Mouse (Mus musculus) limb, embryonic 11.5 days (tissue): ENCODE results near the gene Rgs19. TPM values are rescaled to one million over a fixed set of nuclear protein-coding genes. Genes with fewer than 3 reads are reported as not detected.
A peak's percentile ranks its signal among the peaks of the same experiment; 100 is the strongest.

Source experiments
- ATAC-seq: fragments of 200-750 bp; cut with Nextera tagmentation; 2 replicates; pipeline ENCODE4 v1.8.0; 2017; ENCODE audit warnings: low read depth; ENCODE audit not compliant: insufficient number of reproducible peaks, low FRiP score, low TSS enrichment
- DNase-seq: peaks from one replicate; pipeline ENCODE4 v3.0.0-alpha.2; 2015; ENCODE audit warnings: low spot score
- H3K27ac ChIP-seq: fragments of 300-500 bp; sonication (generic); replicated peaks from 2 replicates; pipeline ENCODE4 v1.5.1; 2014; ENCODE audit warnings: low read depth, mild to moderate bottlenecking, low read length
- H3K27me3 ChIP-seq: fragments of 300-500 bp; sonication (generic); 2 replicates; pipeline ENCODE4 v1.6.1; 2014; ENCODE audit warnings: mild to moderate bottlenecking, low read length, mixed read lengths; ENCODE audit not compliant: control insufficient read depth, insufficient read depth
- H3K36me3 ChIP-seq: fragments of 300-500 bp; sonication (generic); 2 replicates; pipeline ENCODE4 v1.6.1; 2014; ENCODE audit warnings: mild to moderate bottlenecking, low read length, moderate library complexity, mixed read lengths; ENCODE audit not compliant: control insufficient read depth, insufficient read depth
- H3K4me1 ChIP-seq: fragments of 300-500 bp; sonication (generic); 2 replicates; pipeline ENCODE4 v1.6.1; 2014; ENCODE audit warnings: low read length, mixed read lengths; ENCODE audit not compliant: control insufficient read depth, insufficient read depth
- H3K4me2 ChIP-seq: fragments of 300-500 bp; sonication (generic); 2 replicates; pipeline ENCODE4 v1.6.1; 2014; ENCODE audit warnings: low read depth, mild to moderate bottlenecking, moderate library complexity; ENCODE audit not compliant: severe bottlenecking
- H3K4me3 ChIP-seq: fragments of 300-500 bp; sonication (generic); 2 replicates; pipeline ENCODE4 v1.5.1; 2014; ENCODE audit warnings: low read depth, low read length
- H3K9ac ChIP-seq: fragments of 300-500 bp; sonication (generic); 2 replicates; pipeline ENCODE4 v1.6.1; 2014; ENCODE audit warnings: mild to moderate bottlenecking, low read length
- H3K9me3 ChIP-seq: fragments of 300-500 bp; sonication (generic); 2 replicates; pipeline ENCODE4 v1.6.1; 2016; ENCODE audit warnings: low read length; ENCODE audit not compliant: control insufficient read depth
- WGBS: fragments of 180-500 bp; shearing (Covaris S2); extraction: QIAGEN DNeasy Blood & Tissue Kit; methylation state at CpG from one replicate; pipeline ENCODE4 v1.1.7; 2014; 5-methylcytosine and 5-hydroxymethylcytosine counted together
- polyA plus RNA-seq: library from polyadenylated mRNA; unstranded; fragments of >200 nt; fragmentation: Nextera tagmentation; extraction: Ambion mirVana; gene quantifications from 2 replicates; pipeline ENCODE4 v1.2.1, GENCODE M21; 2014

The Rgs19 gene
- polyA plus RNA-seq, 1 experiment from 2014 or later = 92.5 TPM

DNA sequence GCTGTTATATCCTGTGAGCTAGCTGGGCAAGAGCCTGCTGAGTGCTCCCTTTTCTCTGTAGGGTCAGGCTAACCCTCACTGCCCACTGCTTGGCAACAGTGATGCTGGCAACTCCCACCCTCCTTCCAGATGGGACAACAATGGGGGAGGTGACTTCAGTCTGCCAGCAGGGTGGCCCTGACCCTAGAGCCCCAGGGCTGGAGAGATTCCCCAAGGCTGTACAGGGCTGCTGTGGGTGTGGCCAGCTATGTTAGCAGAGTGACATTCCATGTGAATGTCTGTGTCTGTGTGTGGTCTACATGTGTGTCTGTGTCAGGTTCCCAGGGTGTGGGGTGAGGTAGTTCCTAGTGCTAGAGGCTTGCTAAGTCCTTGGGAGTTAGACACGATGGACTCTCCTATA is 20.3 kb downstream of the Rgs19 start:
- no peak overlapping the region for H3K9ac ChIP-seq
- H3K9me3 ChIP-seq = no peaks in the 10 kb centered on the region
- H3K4me3 ChIP-seq = no peak overlapping the region
- WGBS = 80% methylated on average over 1 of the region's 1 CpGs
- peaks cover 46% of the 10 kb centered on the region for H3K27me3 ChIP-seq
- peaks cover 28% of the 10 kb centered on the region for H3K4me1 ChIP-seq
- H3K27ac ChIP-seq = no peak overlapping the region
- peak overlapping the region; percentile 10; the same call in 1 of the 2 replicates for H3K4me2 ChIP-seq
- ATAC-seq (no peak), DNase-seq (no peak)
- no peaks in the 10 kb centered on the region for H3K36me3 ChIP-seq

DNA sequence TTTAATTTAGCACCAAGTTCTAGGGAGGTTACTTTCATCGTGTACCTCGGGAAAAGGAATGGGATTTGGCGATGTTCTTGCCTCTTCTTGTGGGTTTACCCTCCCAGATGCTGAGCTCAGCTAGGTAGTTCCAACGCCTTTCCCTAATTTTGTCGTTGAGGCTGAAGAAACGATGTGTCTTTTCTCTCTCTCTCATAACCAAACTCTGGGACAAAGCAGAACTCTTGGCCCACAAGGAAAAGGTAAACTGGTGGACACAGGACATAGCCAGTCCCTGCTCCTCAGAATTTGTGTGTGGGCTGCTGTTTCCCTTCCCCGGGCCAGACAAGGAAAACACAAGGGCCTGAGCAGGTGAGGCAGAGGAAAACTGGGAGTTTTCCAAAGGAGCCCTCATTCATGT is 21.8 kb downstream of the Rgs19 start:
- DNase-seq (no peak), ATAC-seq (no peak)
- H3K27ac ChIP-seq = no peak overlapping the region
- no peaks in the 10 kb centered on the region for H3K9me3 ChIP-seq
- no peaks in the 10 kb centered on the region for H3K36me3 ChIP-seq
- H3K4me3 ChIP-seq = peak overlapping the region; percentile 37
- peaks cover 49% of the 10 kb centered on the region for H3K27me3 ChIP-seq
- no peak overlapping the region; the same call in 1 of the 2 replicates for H3K4me2 ChIP-seq
- 25% methylated on average over 7 of the region's 7 CpGs for WGBS
- no peak overlapping the region; the same call in 1 of the 2 replicates for H3K9ac ChIP-seq
- peaks cover 24% of the 10 kb centered on the region for H3K4me1 ChIP-seq

DNA sequence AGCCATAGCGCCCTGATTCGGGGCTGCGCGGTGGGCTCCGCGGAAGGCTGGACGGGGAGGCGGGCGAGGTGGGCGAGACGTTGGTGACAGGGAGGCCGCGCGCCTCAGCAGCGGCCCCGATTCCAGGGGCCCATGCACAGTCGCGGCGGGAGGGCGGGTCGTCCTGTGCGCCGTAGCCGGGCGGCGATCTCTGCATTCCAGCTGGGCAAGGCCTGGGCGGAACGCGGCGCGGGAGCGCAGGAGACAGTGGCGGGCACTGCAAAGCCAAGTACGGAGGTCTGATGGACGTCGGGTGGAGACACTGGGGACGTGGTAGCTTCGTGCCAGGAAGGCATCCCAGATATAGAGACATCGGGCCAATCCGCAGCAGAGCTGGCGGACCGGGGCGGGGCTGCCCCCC is 22.5 kb downstream of the Rgs19 start, which contains the start of gene Sox18:
Gene Sox18 (minus strand): TSS at position 315 of the 400 bp plus-strand sequence.
- no peak within 1 kb of the TSS for H3K27ac ChIP-seq
- H3K27me3 ChIP-seq = peaks cover 49% of the 10 kb centered on the region
- DNase-seq (no peak), ATAC-seq (no peak; the same call in 1 of the 2 replicates)
- peak within 1 kb of the TSS; percentile 80 for H3K4me2 ChIP-seq
- H3K36me3 ChIP-seq = no peaks in the 10 kb centered on the region
- peak within 1 kb of the TSS; percentile 51 for H3K9ac ChIP-seq
- WGBS = 1% methylated on average over 43 of the region's 43 CpGs
- peaks cover 24% of the 10 kb centered on the region for H3K4me1 ChIP-seq
- H3K9me3 ChIP-seq = no peaks in the 10 kb centered on the region
- peak within 1 kb of the TSS; percentile 37 for H3K4me3 ChIP-seq

DNA sequence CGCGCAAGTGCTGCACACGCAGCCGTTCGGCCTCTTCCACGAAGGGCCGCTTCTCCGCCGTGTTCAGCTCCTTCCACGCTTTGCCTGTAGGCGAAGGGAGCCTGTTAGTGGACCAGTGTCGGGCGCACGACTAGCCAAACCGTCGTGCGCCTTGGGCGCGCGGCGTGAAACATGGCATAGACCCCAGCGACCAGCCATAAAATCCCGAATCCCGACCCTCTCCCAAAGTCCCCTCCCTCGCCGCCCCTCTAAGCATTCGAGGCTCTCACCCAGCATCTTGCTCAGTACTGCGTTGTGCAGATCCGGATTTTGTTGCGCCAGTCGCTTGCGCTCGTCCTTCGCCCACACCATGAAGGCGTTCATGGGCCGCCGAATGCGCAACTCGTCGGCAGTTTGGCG is 22.9 kb downstream of the Rgs19 start:
- Histone ChIP-seq H3K9ac (peak overlapping the region; percentile 51), H3K27ac (no peak overlapping the region), H3K4me1 (peaks cover 24% of the 10 kb centered on the region), H3K27me3 (peaks cover 49% of the 10 kb centered on the region), H3K36me3 (no peaks in the 10 kb centered on the region), H3K4me2 (peak overlapping the region; percentile 80), H3K4me3 (peak overlapping the region; percentile 37), H3K9me3 (no peaks in the 10 kb centered on the region)
- peak; percentile 63 for DNase-seq
- WGBS = 2% methylated on average over 41 of the region's 41 CpGs
- ATAC-seq = no peak; the same call in 1 of the 2 replicates

DNA sequence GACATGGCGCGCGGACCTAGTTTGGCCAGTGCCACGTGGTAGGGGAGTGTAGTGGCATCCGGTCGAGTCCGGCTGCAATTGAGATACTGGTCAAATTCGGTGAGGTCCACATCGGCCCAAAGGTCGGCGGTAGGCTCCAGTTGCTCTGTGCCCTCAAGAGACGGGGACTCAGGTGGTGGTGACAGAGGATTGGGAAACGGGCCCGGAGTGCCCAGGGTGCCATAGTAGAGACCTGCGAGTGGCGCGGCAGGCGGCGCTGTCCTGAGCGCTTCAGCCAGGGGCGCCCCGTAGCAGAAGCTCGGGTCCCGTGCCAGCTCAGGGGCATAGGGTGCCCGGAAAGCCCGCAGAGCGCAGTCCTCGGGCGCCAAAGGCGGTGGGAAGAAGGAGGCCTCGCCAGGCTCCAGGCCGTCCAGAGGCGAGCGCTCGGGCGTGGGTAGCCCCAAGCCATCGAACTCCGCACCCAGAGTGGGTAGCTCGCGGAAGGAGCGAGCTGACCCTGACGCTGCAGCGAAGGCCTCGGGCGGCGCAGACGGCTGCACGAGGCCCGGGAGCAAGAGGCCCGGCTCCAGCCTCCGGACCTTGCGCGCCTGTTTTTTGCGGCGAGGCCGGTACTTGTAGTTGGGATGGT is 23.4 kb downstream of the Rgs19 start:
- Histone ChIP-seq H3K36me3 (no peaks in the 10 kb centered on the region), H3K27ac (no peak overlapping the region), H3K4me3 (peak overlapping the region; percentile 37), H3K9ac (peak overlapping the region; percentile 51), H3K4me1 (peaks cover 20% of the 10 kb centered on the region), H3K9me3 (no peaks in the 10 kb centered on the region), H3K27me3 (peaks cover 49% of the 10 kb centered on the region), H3K4me2 (peak overlapping the region; percentile 80)
- ATAC-seq = 0 out of 2 replicates have a peak, but pooled peaks have one; percentile 23
- 3% methylated on average over 56 of the region's 56 CpGs for WGBS
- peak; percentile 61 for DNase-seq

DNA sequence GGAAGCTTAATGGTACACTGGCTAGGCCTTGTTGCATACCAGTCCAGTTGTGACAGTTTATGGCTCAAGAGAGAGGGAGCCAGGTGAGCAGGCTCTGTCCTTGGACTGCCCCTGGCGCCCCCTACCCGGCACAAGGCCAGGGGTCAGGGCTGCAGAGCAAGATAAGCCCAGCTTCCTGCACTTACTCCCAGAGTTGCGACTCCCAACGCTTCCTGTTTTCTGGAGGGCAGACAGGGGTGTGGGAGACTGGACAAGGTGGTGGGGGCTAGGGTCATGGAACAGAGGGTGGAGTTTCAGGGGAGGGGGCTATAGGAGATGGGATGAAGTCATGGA is 30.5 kb downstream of the Rgs19 start:
- no peaks in the 10 kb centered on the region for H3K36me3 ChIP-seq
- WGBS = 27% methylated on average over 4 of the region's 4 CpGs
- H3K4me2 ChIP-seq = no peak overlapping the region
- H3K4me3 ChIP-seq = no peak overlapping the region
- no peak overlapping the region for H3K9ac ChIP-seq
- no peaks in the 10 kb centered on the region for H3K9me3 ChIP-seq
- H3K27me3 ChIP-seq = peaks cover under 1% of the 10 kb centered on the region; the same call in 1 of the 2 replicates
- DNase-seq (no peak), ATAC-seq (no peak)
- no peak overlapping the region for H3K27ac ChIP-seq
- H3K4me1 ChIP-seq = peaks cover 17% of the 10 kb centered on the region

DNA sequence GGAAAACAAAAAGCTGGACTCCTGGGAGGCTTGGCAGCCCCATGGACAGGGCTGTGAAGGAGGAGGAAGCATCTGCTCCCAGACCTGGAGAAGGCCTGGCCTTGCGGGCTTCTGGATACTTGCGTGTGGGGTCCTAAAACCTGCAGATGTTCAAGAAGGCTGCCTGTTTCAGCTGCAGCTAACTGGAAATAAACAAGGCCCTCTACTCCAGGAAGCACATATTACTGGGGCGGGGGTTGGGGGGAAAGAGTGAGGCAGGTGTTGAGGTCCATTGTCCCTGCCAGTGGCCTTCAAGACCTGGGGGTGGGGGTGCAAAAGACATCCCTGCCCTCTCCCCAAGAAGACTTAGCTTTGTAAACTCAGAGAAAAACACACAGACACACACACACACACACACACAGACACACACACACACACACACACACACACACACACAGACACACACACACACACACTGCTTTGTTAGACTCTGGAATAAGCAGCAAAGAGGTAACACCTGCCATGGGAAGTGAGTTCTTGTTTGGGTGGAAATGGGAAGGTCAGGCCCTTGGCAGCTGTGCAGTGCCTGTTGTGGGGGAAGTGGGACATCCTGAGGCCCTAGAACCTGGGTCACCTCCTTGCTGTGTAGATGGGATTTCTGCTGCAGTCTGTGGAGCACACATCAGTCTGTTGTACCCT is 31.0 kb downstream of the Rgs19 start:
- no peaks in the 10 kb centered on the region for H3K27me3 ChIP-seq
- DNase-seq = no peak
- no peak overlapping the region for H3K27ac ChIP-seq
- no peak overlapping the region for H3K4me3 ChIP-seq
- H3K9me3 ChIP-seq = no peaks in the 10 kb centered on the region
- H3K9ac ChIP-seq = no peak overlapping the region
- ATAC-seq = no peak
- H3K4me1 ChIP-seq = peaks cover 17% of the 10 kb centered on the region
- 69% methylated on average over 3 of the region's 3 CpGs for WGBS
- no peaks in the 10 kb centered on the region for H3K36me3 ChIP-seq
- H3K4me2 ChIP-seq = no peak overlapping the region

DNA sequence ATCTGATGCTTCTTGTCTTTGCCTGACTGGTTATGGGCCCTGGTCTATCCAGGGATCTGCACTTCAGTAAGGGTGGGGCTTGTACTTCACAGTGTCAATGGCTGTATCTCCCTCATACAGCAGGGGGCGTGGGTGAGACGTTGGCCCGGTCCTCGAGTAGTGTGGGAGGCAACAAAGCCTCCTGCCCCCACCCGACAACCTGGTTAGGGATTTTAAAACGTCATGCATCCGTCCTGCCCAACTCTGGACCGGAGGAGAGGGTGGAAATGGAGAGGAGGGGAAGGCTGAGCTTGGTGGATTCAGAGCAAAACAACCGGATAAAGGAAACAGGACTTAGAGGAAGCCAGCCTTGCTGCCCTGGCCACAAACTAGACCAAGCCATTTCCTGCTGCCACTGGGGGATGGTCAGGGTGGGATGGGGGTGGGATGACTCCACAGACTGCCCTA is 34.1 kb downstream of the Rgs19 start:
- Histone ChIP-seq H3K9me3 (no peaks in the 10 kb centered on the region), H3K4me2 (no peak overlapping the region; the same call in 1 of the 2 replicates), H3K27me3 (no peaks in the 10 kb centered on the region), H3K36me3 (peaks cover 8% of the 10 kb centered on the region), H3K4me1 (peaks cover 17% of the 10 kb centered on the region), H3K9ac (no peak overlapping the region), H3K27ac (no peak overlapping the region), H3K4me3 (no peak overlapping the region)
- ATAC-seq (no peak), DNase-seq (peak; percentile 81)
- WGBS = 10% methylated on average over 9 of the region's 9 CpGs
